Mouse (Mus musculus): ENCODE data around the gene Lenep.

The Lenep gene

DNA sequence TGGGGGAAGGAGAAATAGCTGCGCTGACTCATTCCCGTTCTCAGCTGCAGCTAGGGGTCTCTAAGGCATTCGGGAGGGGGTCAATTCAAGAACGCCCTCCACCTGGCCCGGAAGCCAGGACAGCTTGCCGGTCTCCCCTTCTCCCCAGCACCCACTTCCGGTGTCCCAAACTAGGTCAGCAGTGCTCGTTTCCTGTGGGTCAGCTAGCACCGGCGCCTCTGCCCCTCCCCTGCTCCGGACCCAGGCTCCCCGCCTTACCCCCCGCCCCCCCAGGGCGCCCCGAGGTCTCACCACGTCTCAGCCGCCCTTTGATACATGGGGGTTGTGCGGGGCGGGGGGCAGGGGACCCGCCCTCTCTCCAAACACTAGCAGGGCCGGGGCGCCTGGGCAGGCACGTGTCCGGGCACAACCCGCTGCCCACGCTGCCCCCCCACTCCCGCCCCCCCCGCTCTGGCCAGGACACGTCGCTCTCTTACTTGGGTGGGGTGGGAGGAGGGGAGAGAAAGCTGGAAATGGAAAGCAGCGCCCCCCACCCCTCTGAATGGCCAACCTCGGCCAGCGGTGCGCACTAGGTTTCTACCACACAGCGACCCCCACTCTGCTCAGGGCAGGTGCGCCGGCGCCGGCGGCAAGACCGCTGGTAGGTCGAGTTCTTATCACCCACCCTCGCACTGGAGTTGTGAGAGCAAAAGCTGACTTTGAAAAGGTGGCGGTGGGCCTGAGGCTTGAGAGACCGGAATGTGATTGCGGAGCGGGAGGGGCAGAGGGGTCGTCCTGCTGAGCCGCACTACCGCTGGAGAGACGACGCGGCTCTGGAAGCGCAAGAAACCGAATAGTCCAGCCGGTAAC lies 10.7 kb downstream of the Lenep start:
- peak in 1 of 2 experiments; percentile 70 for DNase-seq (ENCODE audit: low spot score in 2 of 2)

DNA sequence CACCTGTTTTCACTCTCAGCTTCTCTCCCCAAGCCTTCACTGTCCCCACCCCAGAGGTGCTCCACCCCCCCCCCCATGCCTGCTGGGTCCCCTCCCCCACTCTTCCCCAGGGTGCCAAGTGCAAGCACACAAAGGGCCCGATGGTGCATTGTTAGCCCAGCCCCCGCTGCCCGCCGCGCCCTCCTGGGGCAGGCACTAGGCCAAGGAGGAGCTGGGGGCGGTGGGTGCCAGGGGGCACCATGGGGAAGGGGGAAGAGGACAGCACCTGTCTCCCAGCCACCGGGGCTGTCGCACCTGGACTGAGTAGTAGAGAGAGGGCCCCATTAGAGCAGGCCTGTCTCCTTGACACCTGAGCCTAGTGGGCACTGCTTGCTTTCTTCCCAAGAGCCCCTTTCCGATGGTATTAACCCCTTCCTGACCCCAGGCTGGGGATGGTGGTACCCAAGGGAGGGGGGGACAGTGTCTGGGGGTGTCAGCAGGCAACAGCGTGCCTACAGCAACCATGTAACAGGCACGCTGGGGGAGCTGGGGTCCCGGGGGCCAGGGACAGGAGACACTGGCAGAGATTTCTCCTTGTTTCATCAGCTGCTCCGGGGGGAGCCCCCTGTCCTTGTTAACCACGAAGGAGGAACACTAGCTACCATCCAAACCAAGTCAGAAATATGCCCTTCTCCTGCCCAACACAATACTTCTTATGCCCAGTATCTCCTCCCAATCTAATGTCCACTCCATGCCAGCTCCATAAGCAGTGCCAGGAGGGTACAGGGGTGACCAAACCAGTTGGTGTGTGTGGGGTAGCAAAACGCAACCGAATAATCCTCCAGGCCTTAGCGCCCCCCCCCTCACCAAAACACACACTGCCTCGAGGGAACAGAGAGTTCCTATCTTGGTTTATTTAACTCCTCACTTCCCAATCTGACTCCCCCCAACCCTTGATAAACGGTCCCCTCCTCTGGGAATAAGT lies 11.6 kb downstream of the Lenep start:
- DNase-seq (ENCODE audit: low spot score in 2 of 2) = peak; percentile 54 to 76

DNA sequence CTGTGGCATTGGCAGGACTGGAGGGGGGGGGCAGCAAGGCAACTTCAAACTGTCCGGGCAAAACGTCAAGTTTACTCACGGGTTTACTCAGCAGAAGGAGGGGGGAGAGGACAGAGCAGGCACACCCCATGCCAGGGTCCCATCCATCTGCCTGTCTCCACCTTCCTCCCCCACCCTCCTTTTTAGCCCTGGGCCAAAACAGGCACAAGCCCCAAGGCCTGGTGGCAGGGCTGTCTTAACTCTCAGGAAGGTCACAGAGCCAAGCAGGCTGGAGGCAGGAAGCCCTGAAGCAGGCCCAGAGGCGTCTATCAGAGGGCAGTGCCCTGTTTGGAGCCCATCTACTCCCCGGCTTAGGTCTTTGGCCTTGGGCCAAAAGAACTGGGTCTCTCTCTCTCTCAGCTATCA lies 12.5 kb downstream of the Lenep start:
- peak in 1 of 2 experiments; percentile 71 for DNase-seq (ENCODE audit: low spot score in 2 of 2)

DNA sequence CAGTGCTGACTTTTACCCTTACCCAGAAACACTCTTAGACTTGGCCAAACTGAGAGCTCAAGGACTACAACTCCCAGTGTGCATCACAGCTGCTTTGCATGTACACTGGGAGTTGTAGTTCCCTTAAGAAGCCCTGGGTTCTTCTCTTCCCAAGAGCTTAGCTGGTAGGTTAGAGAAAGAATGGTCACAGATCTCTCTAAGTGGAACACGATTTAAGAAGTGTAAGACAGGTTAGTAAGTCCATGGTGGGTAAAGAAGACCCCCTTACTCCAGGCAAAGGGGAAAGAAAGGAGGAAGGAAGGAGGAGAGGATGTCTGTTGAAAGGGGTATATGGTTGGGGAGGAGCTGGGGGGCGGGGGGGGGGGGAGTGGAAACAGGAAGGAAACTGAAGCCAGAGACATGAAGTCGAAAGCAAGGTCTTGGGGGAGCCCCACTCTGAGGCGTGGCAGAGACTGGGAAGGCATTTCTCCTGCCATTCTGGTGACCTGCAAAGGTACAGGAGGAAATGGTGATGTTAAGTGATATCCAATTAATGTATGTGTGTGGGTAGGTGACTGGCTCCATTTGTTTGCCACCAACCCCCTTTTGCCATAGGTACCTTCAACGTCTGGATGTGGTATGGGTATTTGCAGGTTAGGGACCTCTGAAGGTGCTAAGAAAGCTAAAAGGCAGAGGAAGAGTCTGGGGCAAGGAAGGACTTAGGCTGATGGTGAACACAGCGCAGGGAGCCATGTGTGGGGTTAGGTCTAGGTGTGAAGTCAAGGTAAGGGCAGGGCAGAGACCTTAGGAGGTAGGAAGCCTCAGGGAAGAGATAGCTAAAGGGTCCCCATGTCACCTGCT lies 13.5 kb downstream of the Lenep start:
- peak in 1 of 2 experiments; percentile 44 for DNase-seq (ENCODE audit: low spot score in 2 of 2)

DNA sequence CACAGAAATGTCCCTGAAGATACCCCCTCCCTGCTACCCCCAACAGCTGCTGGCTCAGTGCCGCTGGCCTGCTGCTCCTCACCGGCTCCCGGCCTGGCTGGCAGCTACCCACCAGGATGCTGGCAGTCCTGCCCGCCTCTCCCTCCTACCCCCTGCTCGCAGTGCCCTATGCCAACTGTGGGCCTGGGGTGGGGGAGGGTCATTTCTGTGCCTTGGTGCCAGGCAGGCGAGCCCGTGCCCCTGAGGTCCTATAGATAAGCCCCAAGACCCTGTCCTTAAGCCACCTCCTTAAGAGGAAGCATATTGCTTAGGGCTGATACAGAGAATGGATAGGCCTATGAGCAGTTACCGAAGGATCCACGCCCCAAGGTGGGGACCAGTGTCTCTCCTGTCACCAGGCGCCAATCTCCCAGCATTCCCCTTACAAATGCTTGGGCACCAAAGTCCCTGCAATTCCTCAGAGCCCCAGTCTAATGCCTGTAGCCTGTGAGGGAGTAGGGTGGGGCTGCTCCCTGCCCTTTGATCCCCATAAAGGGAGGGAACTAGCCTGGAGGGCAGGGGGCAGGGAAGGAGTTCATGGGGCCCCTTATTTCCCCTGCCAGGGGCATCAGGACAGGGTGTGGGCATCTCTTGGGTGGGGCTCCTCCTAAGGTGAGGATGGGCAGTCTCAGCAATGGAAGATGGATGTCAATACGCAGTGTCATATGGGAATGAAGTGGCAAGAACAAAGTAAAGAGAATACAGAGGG lies 14.3 kb downstream of the Lenep start:
- peak in 1 of 2 experiments; percentile 69 for DNase-seq (ENCODE audit: low spot score in 2 of 2)

DNA sequence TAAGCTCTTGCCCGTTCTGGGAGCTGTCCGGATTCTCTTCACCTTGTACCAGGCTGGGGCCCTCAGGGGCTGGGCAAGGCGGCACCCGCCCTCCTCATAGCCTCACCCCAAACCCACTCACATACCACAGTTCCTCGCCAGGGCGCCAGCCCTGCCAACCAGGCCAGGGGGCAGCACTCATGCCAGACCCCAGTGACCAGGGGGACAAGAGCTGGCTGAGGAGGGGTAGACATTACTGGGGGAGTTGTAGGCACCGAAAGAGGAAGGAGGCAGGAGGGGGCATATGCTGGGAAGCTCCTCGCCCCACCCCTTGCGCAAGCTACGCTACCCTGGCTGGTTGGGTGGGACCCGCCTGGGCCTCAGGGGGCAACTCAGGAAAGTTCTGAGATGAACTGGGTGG lies 15.0 kb downstream of the Lenep start:
- peak; percentile 34 to 70 for DNase-seq (ENCODE audit: low spot score in 2 of 2)

DNA sequence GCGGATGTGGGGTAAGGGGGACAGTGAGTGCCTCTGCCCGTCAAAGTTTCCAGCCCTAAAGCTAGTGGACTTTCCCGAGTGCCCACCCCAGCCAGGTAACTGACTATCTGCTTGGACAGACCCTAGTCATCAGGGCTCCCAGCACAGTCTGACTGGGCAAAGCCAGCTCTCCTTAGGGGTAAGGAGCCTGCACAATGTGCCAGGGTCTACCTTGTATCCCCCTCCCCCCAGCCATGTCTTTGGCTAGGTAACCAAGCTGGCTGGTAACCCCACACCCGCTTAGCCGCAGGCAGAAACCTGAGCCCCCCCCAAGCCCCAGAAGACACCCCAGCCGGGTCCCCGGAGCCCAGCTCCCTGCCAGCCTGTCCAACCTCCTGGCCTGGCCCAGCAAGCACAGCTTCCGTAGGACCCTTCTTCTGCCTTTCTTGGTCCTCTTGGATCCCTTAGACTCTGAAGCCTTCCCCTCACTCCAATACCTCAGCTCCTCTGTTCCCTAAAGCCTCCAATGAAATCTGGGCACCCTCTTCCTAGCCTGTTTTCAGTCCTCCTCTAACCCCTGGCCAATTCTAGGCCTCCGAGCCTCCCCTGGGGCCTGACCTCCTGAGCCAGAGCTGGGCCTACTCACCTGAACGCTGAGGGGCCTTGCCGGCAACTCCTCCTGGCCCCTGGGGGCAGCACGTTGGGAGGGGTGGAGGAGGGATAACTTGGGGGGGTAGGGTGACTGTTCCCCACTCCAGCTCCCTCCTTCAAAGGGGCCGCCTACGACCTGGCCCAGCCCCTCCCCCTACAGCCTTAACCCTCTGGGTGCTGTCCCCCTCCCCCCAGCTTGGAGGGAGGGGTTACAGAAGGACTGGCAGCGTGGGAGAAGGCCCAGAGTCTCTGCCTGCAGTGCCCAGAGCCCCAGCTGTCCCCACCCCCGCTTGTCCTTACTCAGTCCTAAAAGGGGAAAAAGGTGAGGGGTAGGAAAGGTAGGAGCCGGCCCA lies 15.9 kb downstream of the Lenep start:
- peak; percentile 30 to 67 for DNase-seq (ENCODE audit: low spot score in 2 of 2)

DNA sequence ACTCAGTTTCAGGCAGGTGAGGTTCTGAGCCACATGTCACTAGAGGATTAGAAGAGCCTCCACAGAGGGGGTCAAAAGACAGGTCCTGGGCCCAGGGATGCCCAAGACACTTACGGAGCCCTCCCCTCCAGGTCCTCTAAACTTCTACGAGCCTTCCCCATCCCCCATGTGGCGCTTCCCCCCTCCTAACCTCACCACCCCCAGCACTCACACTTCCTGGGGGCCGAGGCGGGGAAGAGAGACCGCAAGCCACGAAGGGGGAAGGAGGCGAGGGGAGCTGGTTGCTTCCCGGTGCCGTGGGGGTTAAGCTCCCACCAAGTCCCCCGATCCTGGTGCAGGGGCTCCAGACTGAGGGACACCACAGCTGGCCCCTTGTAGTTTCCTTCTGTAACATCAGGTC lies 17.1 kb downstream of the Lenep start:
- peak in 1 of 2 experiments; percentile 34 for DNase-seq (ENCODE audit: low spot score in 2 of 2)

DNA sequence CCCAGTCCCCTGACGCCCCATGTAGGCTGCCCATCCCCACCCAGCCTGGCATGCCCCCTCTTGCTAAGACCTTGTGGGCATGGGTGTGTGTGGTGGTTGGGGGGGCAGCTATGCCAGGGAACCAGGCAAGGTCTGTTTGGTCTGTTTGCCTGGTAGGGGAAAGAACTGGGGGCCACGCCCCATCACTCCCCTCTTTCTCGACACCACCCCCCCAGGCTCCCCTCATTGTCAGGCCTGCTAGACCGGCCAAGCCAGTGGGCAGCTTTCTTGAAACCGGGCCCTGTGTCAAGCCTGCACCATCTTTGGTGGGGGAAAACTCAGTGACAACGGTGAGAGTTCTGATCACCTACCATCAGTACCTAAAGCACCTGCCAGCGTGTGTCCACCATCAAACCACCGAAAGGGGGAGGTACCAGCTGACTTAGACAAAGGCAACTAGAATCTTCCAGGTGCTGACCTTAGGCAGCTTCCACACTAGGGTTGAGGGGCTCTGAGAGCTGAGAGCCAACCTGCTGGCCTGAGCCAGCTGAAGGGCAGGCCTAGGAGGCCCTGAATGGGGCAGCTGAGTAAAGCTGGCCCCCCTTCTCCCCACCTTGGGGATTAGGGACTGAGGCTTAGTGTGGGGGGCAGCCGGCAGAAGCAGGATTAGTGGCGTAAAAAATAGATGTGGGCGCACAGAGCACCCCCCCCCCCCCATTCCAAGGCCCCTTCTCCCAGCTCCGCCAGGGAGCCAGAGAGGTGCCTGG lies 18.1 kb downstream of the Lenep start:
- DNase-seq (ENCODE audit: low spot score in 2 of 2) = no peak

DNA sequence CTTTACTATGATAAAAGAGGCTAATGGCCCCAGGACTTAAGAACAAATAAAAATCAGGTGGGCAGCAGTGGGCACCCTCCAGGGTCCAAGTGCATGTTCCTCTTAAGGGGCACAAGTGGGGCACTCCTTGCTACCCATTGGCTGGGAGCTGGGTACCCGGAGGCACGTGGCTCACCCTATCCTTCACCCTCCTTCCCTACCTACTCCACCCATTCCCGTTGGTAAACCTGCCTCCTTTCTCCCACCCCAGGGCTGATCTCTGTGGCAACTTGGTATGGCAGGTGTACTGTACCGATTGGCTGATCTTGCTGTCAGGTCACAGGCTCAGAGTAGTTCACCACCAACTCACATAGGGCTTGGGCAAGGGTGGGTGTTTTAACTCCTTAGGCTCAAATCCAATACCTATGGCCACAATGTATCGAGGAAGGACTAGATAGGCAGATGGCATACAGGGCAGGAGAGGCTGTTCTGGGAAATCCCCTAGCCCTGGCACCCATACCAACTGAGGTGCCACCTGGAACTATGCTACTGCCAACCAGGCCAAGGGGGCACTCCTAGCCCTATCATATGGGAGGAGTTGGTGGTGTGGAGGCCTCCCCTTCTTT lies 18.8 kb downstream of the Lenep start:
- DNase-seq (ENCODE audit: low spot score in 2 of 2) = no peak

DNA sequence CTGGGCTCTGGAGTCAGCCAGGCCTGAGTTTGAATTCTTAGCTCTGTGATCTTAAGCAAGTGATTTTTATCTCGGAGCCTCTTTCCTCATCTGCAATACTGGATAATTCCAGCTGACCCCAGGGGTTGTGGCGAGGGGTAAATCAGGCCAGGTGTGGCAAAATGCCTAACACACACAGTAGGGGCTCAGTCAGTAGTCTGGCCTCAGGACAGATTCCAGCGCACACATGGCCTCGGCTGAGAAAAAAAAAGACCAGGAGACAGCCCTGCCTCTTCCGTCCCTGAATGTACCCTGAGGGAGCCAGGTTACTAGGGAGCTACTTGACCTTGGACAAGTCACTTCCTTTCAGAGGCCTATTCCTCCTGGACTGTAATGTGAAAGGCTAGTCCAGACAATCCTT lies 19.6 kb downstream of the Lenep start:
- no peak for DNase-seq (ENCODE audit: low spot score in 2 of 2)

DNA sequence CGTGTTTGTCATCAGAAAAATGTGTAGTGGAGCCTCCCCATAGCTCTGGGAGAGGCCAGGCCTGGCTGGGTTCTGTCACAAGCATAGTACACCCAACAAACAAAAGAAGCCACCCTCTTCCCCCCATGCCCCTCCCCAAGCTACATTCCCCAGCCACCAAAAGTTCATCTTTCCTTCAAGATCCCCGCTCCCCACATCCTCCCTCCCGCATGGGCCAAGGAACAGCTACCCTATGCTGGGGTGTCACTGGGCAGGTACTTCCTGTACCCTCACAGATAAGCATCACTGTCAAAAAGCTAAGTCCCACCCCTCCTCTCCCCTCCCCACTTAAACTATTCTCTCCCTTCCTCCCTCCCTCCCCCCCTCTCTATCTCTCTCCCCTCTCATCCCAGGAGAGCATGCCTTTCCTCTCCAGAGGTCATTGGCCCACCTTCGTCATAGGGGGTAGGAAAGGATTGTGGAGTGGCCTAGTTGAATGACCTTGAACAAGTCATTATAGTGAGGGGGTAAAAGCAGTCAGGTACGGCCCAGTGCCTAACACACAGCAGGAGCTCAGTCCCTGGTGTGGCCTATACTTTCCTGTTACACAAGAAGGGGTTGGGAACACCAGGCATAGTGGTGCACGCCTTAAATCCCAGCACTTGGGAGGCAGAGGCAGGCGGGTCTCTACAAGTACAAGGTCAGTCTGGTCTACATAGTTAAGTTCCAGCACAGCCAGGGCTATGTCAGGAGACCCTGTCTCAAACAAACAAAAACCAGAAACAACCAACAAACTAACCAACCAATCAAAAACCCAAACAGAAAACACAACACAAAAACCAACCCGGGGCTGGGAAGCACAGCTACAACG lies 20.3 kb downstream of the Lenep start:
- DNase-seq (ENCODE audit: low spot score in 2 of 2) = no peak

DNA sequence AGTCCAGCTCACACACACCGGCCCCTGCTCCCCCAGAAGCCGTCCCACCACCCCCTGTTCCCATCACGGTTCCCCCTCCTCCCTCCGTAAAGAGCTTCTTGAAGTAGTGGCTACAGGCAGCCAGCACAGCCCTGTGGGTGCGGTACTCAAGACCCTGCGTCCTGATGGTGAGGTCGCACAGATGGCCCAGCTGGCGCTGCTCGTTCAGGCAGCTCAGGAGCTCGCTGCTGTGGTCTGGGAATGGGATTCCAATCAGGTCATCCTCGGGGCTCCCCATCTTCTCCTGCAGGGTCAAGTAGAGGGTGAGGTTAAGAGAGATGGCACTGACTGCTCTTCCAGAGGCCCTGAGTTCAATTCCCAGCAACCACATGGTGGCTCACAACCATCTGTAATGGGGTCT lies 21.4 kb downstream of the Lenep start:
- DNase-seq (ENCODE audit: low spot score in 2 of 2) = no peak

DNA sequence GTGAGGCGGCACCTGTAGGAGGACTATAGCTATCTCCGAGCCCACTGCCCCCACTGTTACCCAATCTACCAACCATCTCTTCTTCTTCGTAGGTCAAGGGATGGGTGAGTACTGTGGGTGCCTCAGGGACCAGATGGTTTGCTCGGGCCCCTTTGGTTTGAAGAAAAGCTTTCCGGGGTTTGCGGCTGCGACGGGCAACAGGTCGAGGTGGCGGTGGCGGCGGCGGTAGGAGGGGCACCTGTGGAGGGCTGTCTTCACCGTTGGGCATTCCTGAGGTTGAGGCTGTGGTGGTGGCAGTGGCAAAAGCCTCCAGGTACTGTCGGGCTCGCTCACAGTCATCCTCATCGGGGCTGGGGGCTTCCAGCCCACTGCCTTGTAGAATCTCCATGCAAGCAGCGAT lies 21.9 kb downstream of the Lenep start:
- DNase-seq (ENCODE audit: low spot score in 2 of 2) = no peak

DNA sequence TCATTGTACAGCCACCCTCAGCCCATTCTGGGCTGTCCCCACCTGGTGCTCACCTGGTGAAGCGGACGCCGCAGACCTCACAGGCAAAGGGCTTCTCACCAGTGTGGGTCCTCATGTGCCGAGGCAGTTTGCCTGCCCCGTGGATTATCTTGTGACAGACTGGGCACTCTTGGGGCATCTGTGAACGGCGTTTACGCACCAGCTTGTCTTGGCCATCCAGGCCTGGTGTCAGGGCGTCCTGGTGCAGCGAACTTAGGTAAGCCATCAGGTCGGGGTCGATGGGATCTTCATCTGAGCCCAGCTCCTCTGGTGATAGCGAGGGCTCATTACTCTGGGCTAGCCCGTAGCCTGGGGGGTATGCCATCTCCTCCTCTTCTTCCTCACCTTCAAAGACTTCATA lies 22.3 kb downstream of the Lenep start:
- no peak for DNase-seq (ENCODE audit: low spot score in 2 of 2)

DNA sequence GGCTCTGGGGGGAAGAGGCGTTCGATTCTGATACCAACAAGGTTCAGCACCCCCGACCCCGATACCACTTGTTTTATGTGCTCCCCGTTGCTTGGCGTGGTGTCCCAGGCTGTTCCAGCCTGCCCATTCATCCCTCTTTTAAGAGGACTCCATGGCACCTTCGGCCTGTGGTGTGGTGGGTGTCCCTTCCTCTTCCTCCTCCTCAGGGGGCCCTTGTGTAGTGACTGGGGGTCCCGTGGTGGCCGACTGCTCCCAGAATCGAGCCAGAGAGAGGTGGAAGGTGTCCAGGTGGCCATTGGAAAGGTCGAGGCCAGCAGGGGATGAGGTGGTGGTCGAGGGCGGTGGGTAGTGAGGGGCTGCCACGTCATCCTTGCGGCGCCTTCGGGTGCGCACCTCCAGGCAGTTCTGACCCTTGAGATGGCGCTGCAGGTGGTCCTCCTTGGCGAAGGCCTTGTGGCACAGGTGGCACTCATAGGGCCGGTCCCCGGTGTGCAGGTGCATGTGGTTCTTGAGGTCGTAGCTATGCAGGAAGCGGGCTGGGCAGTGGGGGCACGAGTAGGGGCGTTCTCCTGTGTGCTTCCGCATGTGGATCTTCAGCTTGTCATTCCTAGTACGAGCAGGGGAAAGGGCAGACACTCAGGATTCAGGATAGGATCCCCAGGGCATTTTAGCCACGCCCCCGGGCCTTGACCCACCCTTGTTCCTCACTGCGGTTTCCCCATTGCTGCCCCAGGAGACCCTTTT lies 23.0 kb downstream of the Lenep start:
- DNase-seq (ENCODE audit: low spot score in 2 of 2) = no peak

Data from spleen, postnatal 4 days (tissue).